Mouse (Mus musculus): ENCODE data around the gene Myo1g. TPM values are rescaled to one million over a fixed set of nuclear protein-coding genes. Genes with fewer than 3 reads are reported as not detected.
A peak's percentile ranks its signal among the peaks of the same experiment; 100 is the strongest.

The Myo1g gene
- total RNA-seq, 2 experiments from 2014 or later, result 1.9 to 3.2 TPM

DNA sequence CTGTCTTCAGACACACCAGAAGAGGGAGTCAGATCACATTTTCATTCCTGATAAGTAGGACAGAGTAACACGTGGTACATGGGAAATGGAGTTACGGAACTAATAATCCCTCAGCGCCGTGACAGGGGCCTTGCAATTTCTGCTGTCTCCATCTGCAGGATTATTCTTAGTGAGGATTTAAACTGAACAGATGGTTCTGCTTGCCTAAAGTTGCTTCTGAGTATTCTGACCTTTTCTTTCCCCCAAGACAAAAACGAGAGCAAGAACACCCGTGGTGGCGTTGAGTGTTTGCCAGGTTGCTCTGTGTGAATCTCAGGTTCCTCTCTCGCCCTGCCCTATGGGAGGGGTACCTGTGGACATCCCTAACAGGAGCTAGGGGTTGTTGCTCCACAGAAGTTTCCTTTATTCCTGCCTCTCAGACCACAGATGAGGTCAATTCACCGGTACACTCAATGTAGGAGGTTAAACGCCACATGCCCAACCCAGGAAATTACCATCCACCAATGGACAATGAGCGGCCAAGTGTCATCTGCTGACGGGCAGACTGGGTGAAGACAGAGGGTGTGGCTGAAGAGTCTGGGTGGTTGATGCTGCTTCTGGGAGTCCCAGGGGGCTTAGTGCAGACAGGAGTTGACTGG lies 23.3 kb downstream of the Myo1g start:
- DNase-seq, result no peak
- intact Hi-C loops (cut with DNase I), result no loop called here

DNA sequence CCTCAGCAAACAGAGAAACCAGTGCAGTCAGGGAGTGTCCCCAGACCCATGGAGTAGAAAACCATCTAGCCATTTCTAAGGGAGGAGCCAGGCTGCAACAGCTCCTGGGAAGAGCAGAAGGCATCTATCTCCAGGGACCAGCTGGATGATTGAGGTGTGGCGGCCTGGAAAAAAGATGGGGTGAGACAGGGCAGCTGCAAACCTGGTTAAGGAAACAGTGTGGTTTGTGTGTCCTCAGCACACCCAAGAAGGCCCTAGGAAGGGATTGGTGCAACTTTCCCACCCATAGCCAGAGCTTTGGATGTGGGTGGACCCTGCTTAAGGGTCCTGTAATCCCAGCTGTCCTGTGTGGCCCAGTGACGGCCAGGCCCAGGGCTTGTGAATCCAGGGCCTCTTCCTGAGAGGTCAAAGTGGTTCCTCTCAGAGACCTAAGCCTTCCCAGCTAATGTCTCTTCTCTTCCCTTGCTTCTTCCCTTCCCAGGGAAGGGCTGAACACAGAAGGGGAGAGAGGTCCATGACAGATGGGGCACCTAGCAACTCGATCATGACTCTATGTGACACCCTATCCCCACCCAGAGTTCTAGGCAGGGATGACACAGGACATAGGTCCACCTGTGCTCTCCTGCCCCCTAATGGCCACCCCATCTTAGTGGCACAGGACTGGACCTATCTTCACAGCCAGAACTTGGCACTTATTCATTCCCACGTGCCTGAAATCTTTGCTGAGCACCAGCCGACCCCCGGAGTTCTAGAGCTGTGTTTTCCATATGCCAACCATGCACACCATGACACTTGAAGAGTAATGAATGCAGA lies 30.9 kb downstream of the Myo1g start:
- intact Hi-C loops (cut with DNase I), result loop anchor here (2.0 kb wide), 1 partner anchor 25 kb away; no protein-coding TSS in a partner anchor
- peak; percentile 40 to 54 for DNase-seq

DNA sequence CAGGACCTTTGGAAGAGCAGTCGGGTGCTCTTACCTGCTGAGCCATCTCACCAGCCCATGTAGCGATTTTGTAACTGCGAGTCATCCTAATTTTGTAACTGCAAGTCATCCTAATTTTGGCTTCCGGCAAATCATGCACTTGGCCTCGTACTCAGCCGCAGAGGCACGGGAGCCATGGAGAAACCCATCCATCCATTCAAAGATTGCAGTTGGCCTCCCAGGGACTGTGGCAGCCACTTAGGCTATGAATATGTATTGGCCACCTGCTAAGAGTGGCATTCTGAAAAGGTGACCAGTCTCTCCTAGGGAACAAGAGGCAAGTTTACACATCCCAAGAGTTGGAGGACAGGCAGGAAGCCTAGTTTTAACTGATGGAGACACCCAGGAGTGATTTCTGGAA lies 31.5 kb downstream of the Myo1g start:
- intact Hi-C loops (cut with DNase I), result no loop called here
- DNase-seq, result no peak

GRCm38 (mm10) chr11:6488041-6488684 lies 32.6 kb downstream of the Myo1g start:
- DNase-seq, result no peak
- intact Hi-C loops (cut with DNase I), result no loop called here

DNA sequence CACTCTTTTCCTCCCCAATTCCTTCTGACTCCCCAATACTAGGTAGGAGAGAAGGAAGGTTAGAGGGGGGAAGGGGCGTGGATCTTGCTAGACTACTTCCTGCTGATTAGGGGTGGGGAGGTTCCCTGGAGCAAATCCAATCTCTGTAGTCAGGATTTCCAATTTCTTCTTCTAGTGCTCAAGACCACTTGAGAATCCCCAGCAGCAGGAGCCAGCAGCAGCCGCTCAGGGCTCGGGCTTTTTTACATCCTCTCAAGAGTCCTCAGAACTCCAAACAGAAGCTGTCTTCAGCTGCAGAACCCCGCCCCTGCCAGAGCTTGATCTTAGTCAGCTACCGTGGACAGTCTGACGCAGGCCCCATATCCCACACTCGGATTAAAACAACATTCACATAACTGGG lies 33.3 kb downstream of the Myo1g start:
- no peak for DNase-seq

DNA sequence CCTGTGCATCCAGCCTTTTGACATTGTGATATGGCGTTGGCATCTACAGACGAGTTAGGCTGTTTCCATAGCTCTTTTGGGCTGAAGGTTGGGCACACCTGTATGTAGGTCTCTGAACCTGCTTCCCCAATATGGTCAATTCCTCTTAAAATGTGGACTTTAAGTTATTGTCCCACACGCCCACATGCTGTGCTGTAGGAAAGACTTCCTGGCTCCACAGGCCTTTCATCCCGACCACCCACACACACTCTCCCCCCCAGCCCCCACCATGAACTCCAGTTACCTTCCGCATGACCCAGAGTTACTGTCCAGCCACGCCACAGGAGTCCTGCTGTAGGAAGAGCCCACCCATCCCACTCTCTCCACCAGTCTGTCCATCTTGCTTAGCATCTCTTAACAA lies 33.8 kb downstream of the Myo1g start:
- DNase-seq, result no peak
- intact Hi-C loops (cut with DNase I), result no loop called here

More for the DNA sequence above, 33.3 kb downstream of the Myo1g start:
- intact Hi-C loops (cut with DNase I), result no loop called here

- DNase-seq, result peak in 1 of 2 experiments; percentile 26
- intact Hi-C loops (cut with DNase I), result no loop called here
Observed at GRCm38 (mm10) chr11:6484244-6484959, 36.4 kb downstream of the Myo1g start.

GRCm38 (mm10) chr11:6483103-6483502 lies 37.7 kb downstream of the Myo1g start:
- intact Hi-C loops (cut with DNase I), result no loop called here
- DNase-seq, result no peak

DNA sequence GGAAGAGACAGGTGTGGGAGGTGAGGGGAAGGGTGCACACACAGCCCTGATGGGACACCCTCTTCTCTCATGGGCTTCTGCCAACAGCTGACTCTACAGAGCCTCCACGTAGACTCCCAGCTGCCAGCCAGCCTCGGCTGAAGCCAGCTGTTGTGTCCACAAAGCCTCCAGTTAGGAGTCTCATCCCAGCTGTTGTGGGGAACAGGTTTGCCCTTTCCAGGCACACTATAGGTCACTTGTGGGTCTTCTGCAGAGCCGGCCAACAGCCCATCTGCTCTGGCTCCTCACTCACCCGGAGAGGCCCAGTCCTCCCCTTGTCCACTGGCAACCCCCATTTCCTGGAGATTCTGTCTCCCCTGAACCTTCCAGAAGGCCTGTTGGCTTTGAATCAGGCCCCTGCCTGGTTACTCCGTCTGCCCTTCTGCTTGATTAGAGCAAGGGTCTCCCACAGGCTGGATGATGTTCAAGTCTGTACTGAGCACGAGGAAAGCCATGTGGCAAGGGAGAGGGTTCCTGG lies 39.0 kb downstream of the Myo1g start:
- DNase-seq, result peak; percentile 15 to 17
- intact Hi-C loops (cut with DNase I), result no loop called here

- intact Hi-C loops (cut with DNase I), result no loop called here
- DNase-seq, result no peak
Observed at GRCm38 (mm10) chr11:6480681-6481405, 39.9 kb downstream of the Myo1g start.

GRCm38 (mm10) chr11:6480191-6480590 lies 40.6 kb downstream of the Myo1g start:
- intact Hi-C loops (cut with DNase I), result no loop called here
- DNase-seq, result no peak

DNA sequence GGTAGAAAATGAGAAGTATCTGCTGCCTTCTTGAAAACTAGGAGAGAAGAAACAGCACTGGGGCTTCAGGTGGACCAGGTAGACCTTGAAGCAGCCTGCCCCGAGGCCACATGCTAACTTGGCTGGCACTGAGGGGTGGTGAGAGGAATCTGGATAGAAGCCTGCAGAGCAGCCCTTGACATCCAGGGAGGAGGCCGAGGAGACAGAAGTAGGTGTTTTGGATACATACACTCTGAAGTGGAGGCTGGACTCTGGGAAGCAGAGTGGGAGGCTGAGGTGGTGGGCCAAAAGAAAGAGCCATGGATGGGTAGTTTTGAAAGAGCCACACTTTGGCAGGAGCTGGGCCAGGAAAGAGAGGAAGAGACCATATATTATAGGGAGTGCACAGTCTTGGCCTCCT lies 41.5 kb downstream of the Myo1g start:
- intact Hi-C loops (cut with DNase I), result no loop called here
- no peak for DNase-seq

DNA sequence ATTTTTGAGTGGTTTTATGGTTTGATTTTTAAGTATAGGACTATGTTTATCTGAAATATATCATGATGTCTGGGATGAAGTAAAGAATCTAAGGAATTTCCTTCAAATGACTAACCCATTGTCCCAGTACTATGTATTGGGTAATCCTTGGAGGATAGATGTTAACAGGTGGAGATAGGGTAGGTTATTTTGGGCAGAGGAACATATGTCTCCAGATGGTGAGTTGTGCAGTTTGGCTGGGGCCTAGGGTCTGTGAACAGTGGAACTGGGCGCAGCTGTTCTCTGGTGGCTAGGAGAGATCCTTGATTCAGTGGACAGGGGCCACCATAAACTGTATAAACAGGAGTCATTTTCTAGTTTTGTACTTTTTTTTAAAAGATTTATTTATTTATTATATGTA lies 43.4 kb downstream of the Myo1g start:
- intact Hi-C loops (cut with DNase I), result loop anchor here (2.0 kb wide), 1 partner anchor 49 kb away; no protein-coding TSS in a partner anchor
- DNase-seq, result no peak

DNA sequence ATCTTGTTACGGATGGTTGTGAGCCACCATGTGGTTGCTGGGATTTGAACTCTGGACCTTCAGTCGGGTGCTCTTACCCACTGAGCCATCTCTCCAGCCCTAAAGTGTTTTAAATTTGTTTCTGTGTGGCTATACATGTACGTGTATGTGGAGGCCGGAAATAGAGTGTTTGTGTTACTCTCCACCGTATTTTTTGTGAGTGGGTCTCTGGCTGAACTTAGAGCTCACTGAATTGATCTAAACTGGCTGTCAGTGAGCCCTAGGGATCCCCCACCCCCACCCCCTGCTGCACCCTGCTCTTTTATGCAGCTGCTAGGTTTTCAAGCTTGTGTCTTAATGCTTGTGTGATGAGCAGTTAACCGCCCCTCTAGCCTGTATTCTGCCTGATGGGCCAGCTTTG lies 43.9 kb downstream of the Myo1g start:
- intact Hi-C loops (cut with DNase I), result loop anchor here (2.0 kb wide), 1 partner anchor 50 kb away; no protein-coding TSS in a partner anchor

GRCm38 (mm10) chr11:6475867-6476484 lies 44.8 kb downstream of the Myo1g start, which contains the start of gene Purb:
Gene Purb (minus strand): TSS chr11:6475917.
- peak; percentile 96 to 98 for DNase-seq
- intact Hi-C loops (cut with DNase I), result loop anchor here (2.0 kb wide), 2 partner anchors 51 to 71 kb away; partner anchors contain the start of gene Ccm2

More for the DNA sequence above, 43.9 kb downstream of the Myo1g start:
- no peak for DNase-seq

DNA sequence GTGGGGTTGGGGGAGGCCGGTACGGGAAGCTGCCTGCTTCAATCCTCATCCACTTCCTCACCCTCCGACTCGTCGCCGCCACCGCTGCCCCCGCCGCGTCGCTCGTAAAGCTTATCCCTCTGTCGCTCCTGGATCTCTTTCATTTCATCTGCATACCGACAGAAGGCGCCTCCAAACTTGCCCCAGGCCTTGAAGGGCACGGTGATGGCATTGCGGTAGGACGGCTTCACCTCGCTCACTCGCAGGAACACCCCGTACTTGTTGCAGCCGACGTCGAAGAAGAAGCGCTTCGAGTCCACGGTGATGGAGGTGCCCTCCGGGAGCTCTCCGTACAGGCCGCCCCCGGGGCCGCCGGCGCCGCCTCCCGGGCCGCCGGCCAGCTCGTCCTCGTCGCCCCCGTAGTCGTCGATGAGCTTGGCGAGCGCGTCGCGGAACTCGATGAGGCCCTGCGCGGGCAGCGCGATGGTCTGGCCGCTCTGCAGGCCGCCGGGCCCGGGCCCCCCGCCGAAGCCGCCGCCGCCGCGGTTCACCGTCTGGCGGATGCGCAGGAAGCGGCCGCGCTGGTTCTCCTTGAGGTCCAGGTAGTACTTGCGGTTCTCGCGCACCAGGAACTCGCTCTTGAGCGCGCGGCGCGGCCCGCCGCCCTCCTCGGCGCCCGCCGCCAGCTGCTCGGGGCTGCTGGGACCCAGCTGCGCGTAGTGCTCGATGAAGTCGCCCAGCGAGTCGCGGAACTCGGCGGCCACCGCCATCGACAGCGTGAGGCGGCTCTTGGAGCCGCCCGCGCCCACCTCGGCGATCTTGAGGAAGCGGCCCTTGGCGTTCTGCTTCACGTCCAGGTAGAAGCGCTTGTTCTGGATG lies 45.7 kb downstream of the Myo1g start:
- intact Hi-C loops (cut with DNase I), result loop anchor here (2.0 kb wide), 1 partner anchor 72 kb away; the partner anchor contains the start of gene Ccm2
- DNase-seq, result peak; percentile 67 to 69

DNA sequence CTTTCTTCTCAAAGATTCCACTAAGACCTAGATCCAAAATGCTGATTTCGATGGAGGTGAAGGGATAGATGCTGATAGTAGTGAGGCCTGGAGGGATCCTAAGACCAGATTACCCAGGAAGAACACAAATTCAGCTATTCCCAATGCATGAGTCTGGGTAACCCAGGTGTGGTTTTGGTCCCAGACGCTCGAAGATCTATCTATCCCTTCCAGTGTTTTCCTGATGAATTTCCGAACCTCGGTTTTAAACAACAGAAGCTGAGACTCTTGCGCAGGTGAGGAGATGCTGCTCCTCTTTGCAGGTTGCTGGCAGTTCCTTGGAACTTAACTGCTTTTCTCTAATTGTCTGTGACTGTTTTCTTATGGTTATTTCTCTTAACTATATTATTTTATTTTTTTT lies 46.4 kb downstream of the Myo1g start:
- no peak for DNase-seq
- intact Hi-C loops (cut with DNase I), result loop anchor here (2.0 kb wide), 1 partner anchor 72 kb away; the partner anchor contains the start of gene Ccm2

- DNase-seq, result no peak
- intact Hi-C loops (cut with DNase I), result no loop called here
Observed at GRCm38 (mm10) chr11:6472076-6472475, 48.7 kb downstream of the Myo1g start.
